Mouse (Mus musculus): ENCODE results near the gene Hc. TPM values are rescaled to one million over a fixed set of nuclear protein-coding genes. Genes with fewer than 3 reads are reported as not detected.

The Hc gene
- polyA plus RNA-seq, 1 experiment from 2014 or later = 0.33 TPM

DNA sequence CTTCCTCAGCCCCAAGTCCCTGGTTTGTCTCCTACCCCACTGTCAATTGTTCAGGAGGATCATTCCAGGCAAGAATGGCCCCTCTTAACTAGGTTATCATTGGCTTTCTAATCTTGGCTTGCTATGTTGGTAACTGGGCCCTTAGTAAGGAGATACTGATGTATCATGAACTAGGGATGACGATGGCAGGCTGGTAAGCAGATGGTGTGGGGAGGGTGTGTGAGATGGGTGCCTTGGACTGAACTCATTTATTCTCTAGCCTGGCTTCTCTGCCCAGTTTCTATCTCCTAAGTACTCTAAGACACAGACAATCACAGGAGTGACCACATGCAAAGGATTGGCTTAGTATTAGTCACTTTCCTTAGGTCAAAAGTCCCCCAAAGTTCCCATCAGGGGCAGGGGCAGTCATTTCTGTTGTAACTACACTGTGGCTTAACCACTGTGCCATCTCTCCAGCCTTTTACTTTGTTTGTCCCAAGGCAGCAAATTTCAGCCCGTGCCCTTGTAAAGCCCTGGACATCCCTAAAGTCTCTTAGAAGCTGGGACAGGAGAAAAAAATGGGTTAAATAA is 107.6 kb downstream of the Hc start:
- H3K4me2 ChIP-seq (ENCODE audit: low read length) = no peak overlapping the region
- ATAC-seq = no peak
- H3K4me3 ChIP-seq (replicated peaks; ENCODE audit: low read length) = no peak overlapping the region
- no peaks in the 10 kb centered on the region for H3K4me1 ChIP-seq (replicated peaks; ENCODE audit: control insufficient read depth, insufficient read depth, low read length)
- no peaks in the 10 kb centered on the region for H3K9me3 ChIP-seq (ENCODE audit: control insufficient read depth, low read length)
- 75% methylated on average over 2 of the region's 2 CpGs for WGBS
- no peak overlapping the region for H3K27ac ChIP-seq (ENCODE audit: low read length)
- H3K9ac ChIP-seq (replicated peaks; ENCODE audit: low read depth, low read length) = no peak overlapping the region
- H3K36me3 ChIP-seq (ENCODE audit: control insufficient read depth, insufficient read depth) = no peaks in the 10 kb centered on the region
- no peaks in the 10 kb centered on the region for H3K27me3 ChIP-seq (replicated peaks; ENCODE audit: control insufficient read depth, insufficient read depth, low read length)

DNA sequence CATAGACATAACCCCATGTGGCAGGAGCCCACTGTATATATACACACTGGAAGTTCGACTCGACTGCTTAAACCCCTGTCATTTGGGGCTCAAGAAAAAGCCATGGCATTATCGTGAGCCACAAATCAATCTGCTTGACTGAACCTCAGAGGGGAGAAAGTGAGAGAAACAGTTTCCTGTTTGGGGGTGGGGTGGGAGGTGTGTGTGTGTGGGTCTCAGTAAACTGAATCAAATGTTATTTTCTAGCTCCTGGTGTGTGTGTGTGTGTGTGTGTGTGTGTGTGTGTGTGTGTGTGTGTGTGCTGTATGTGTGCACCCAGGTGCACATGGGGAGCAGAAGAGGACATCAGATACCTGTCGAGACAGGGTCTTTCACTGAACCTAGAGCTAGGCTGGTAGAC is 108.2 kb downstream of the Hc start:
- H3K4me1 ChIP-seq (replicated peaks; ENCODE audit: control insufficient read depth, insufficient read depth, low read length) = no peaks in the 10 kb centered on the region
- ATAC-seq = no peak
- H3K9me3 ChIP-seq (ENCODE audit: control insufficient read depth, low read length) = no peaks in the 10 kb centered on the region
- H3K36me3 ChIP-seq (ENCODE audit: control insufficient read depth, insufficient read depth) = no peaks in the 10 kb centered on the region
- 59% methylated on average over 4 of the region's 4 CpGs for WGBS
- no peak overlapping the region for H3K27ac ChIP-seq (ENCODE audit: low read length)
- H3K4me2 ChIP-seq (ENCODE audit: low read length) = no peak overlapping the region
- no peak overlapping the region for H3K4me3 ChIP-seq (replicated peaks; ENCODE audit: low read length)
- H3K27me3 ChIP-seq (replicated peaks; ENCODE audit: control insufficient read depth, insufficient read depth, low read length) = no peaks in the 10 kb centered on the region
- H3K9ac ChIP-seq (replicated peaks; ENCODE audit: low read depth, low read length) = no peak overlapping the region

DNA sequence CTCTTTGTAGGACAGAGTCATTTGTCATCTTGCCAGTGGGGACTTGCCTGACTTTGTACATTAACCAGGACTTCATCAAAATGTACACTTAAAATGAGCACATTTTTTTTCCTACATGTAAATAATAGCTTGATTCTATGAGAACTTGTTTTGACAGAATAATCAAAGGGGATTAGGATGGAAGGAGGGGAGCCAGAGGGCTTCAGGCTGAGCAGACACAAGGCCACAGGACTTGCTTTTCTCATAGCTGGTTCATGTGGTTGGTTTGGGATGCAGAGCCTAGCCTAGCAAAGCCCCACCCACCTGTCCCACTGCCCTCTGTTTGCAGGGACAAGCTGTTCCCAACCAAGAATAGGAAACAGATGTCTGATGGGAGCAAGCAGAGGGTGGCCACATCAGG is 109.8 kb downstream of the Hc start:
- Histone ChIP-seq H3K9ac (replicated peaks; ENCODE audit: low read depth, low read length) (no peak overlapping the region), H3K4me3 (replicated peaks; ENCODE audit: low read length) (no peak overlapping the region), H3K9me3 (ENCODE audit: control insufficient read depth, low read length) (no peaks in the 10 kb centered on the region), H3K4me1 (replicated peaks; ENCODE audit: control insufficient read depth, insufficient read depth, low read length) (no peaks in the 10 kb centered on the region), H3K27me3 (replicated peaks; ENCODE audit: control insufficient read depth, insufficient read depth, low read length) (no peaks in the 10 kb centered on the region), H3K36me3 (ENCODE audit: control insufficient read depth, insufficient read depth) (no peaks in the 10 kb centered on the region), H3K27ac (ENCODE audit: low read length) (no peak overlapping the region), H3K4me2 (ENCODE audit: low read length) (no peak overlapping the region)
- no peak for ATAC-seq

DNA sequence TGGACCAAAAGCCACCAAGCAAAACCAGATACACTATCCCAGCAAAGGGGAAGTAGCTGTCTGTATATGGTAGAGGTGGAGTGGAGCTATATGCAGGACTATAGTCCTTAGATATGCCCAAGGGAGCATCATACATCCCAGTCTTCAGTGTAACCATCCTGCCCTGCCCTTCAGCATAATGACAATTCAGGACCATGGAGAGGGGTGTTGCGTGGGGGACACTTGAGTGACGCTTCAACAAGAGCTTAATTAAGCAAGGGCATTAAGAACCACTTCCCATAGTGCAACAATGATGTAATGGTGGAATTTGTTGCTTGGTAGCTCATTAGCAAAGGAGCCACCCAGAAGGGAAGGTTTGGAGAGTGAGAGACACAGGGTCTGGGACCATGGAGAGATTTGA is 112.6 kb downstream of the Hc start:
- Histone ChIP-seq H3K9ac (replicated peaks; ENCODE audit: low read depth, low read length) (no peak overlapping the region), H3K4me2 (ENCODE audit: low read length) (no peak overlapping the region), H3K9me3 (ENCODE audit: control insufficient read depth, low read length) (no peaks in the 10 kb centered on the region), H3K27me3 (replicated peaks; ENCODE audit: control insufficient read depth, insufficient read depth, low read length) (no peaks in the 10 kb centered on the region), H3K4me1 (replicated peaks; ENCODE audit: control insufficient read depth, insufficient read depth, low read length) (no peaks in the 10 kb centered on the region), H3K4me3 (replicated peaks; ENCODE audit: low read length) (no peak overlapping the region), H3K36me3 (ENCODE audit: control insufficient read depth, insufficient read depth) (no peaks in the 10 kb centered on the region), H3K27ac (ENCODE audit: low read length) (no peak overlapping the region)
- ATAC-seq = no peak
- WGBS = 16% methylated on average over 2 of the region's 2 CpGs

DNA sequence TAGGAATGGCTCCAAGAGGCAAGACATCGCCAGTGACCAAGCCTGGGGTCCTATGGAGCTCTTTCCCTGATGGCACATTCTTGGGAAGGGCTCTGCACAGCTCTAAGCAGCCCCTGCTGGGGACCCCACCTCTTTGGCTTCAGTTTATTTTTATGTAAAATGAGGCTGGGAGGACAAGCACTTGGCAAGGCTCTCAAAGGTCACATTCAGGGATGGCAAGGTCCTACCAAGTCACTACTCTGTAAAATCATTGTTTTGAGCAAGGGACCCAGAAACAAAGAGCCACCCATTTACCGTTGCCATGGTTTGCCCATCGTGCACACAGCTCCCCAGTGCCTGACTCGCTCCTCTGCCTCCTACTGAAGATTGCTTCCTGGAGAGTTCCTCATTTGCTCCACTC is 115.2 kb downstream of the Hc start:
- no peak overlapping the region for H3K27ac ChIP-seq (ENCODE audit: low read length)
- H3K9ac ChIP-seq (replicated peaks; ENCODE audit: low read depth, low read length) = no peak overlapping the region
- H3K4me1 ChIP-seq (replicated peaks; ENCODE audit: control insufficient read depth, insufficient read depth, low read length) = no peaks in the 10 kb centered on the region
- no peaks in the 10 kb centered on the region for H3K36me3 ChIP-seq (ENCODE audit: control insufficient read depth, insufficient read depth)
- H3K9me3 ChIP-seq (ENCODE audit: control insufficient read depth, low read length) = no peaks in the 10 kb centered on the region
- no peak overlapping the region for H3K4me3 ChIP-seq (replicated peaks; ENCODE audit: low read length)
- WGBS = 57% methylated on average over 4 of the region's 4 CpGs
- ATAC-seq = no peak
- H3K27me3 ChIP-seq (replicated peaks; ENCODE audit: control insufficient read depth, insufficient read depth, low read length) = no peaks in the 10 kb centered on the region
- no peak overlapping the region for H3K4me2 ChIP-seq (ENCODE audit: low read length)

DNA sequence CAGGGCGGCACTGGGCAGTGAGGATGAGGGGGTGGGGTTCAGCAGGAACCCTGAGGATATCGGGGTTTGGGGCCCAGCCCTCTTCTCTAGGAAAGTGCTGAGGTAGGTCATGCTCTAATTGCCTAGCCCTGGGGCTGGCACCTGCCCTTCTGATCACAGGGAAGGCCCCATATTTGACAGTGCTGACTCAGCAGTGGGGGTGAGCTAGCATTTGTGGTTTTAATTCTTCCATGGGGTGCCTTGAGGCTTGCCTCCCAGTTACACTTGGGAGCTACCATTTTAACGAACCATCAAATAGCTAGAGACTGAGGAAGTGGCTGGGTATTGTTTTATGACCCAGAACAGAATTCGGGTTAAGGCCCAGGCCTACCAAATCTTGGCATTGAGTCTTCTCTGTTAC is 115.7 kb downstream of the Hc start:
- H3K4me2 ChIP-seq (ENCODE audit: low read length) = no peak overlapping the region

DNA sequence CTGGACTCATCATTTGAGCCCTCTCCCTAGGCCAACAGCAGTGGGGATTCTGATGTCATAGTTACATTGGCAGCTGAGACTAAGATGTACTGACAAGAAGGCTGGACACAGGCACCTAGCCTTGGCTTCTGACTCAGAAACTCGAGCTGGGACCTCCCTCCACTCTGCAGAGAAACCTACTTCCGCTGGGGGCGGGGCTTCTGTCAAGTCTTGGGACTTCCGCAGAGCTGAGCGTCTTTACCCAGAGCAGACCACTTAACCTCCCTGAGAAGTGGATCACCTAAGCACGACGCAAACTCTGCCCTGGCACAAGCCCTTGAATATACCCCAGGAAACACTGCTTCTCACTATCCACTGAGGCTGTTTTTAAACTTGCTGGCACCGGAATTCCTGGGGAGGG is 116.5 kb downstream of the Hc start:
- Histone ChIP-seq H3K9me3 (ENCODE audit: control insufficient read depth, low read length) (no peaks in the 10 kb centered on the region), H3K27me3 (replicated peaks; ENCODE audit: control insufficient read depth, insufficient read depth, low read length) (no peaks in the 10 kb centered on the region), H3K4me1 (replicated peaks; ENCODE audit: control insufficient read depth, insufficient read depth, low read length) (no peaks in the 10 kb centered on the region), H3K27ac (ENCODE audit: low read length) (no peak overlapping the region), H3K36me3 (ENCODE audit: control insufficient read depth, insufficient read depth) (no peaks in the 10 kb centered on the region), H3K9ac (replicated peaks; ENCODE audit: low read depth, low read length) (no peak overlapping the region), H3K4me3 (replicated peaks; ENCODE audit: low read length) (no peak overlapping the region), H3K4me2 (ENCODE audit: low read length) (no peak overlapping the region)
- WGBS = 33% methylated on average over 8 of the region's 8 CpGs
- ATAC-seq = no peak

More for the DNA sequence above, 115.7 kb downstream of the Hc start:
- H3K27me3 ChIP-seq (replicated peaks; ENCODE audit: control insufficient read depth, insufficient read depth, low read length) = no peaks in the 10 kb centered on the region
- H3K4me1 ChIP-seq (replicated peaks; ENCODE audit: control insufficient read depth, insufficient read depth, low read length) = no peaks in the 10 kb centered on the region
- H3K9me3 ChIP-seq (ENCODE audit: control insufficient read depth, low read length) = no peaks in the 10 kb centered on the region
- no peak for ATAC-seq
- H3K36me3 ChIP-seq (ENCODE audit: control insufficient read depth, insufficient read depth) = no peaks in the 10 kb centered on the region
- no peak overlapping the region for H3K27ac ChIP-seq (ENCODE audit: low read length)
- no peak overlapping the region for H3K9ac ChIP-seq (replicated peaks; ENCODE audit: low read depth, low read length)
- 80% methylated on average over 4 of the region's 4 CpGs for WGBS
- H3K4me3 ChIP-seq (replicated peaks; ENCODE audit: low read length) = no peak overlapping the region

DNA sequence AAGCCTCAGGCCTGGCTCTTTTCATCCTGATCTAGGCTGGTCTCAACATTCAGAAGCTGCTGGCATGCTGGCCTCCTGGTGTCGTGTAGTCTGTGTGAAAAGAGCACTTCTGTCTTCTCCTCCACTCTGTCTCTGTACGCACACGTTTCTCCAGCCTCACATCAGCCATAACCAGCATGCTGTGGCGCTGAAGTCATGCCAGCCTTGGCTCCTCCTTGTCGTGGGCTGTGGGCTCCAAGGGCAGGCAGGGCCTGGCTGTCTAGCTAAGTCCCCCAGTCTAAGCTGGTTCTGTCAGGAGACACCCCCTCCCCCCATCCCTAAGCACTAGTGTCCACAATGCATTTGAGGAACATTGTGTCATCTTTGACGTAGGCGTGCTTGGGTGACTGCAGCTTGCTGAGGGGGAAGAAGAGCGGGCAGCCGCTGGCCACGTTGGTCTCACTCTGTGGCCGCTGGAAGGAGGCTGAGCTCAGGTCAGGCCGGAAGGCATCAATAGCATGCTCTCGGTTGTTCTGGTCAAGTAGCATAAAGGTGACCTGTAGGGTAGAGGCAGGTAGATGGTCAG is 117.6 kb downstream of the Hc start:
- H3K27me3 ChIP-seq (replicated peaks; ENCODE audit: control insufficient read depth, insufficient read depth, low read length) = no peaks in the 10 kb centered on the region
- WGBS = 84% methylated on average over 13 of the region's 13 CpGs
- no peak overlapping the region for H3K9ac ChIP-seq (replicated peaks; ENCODE audit: low read depth, low read length)
- no peak for ATAC-seq
- H3K9me3 ChIP-seq (ENCODE audit: control insufficient read depth, low read length) = no peaks in the 10 kb centered on the region
- no peak overlapping the region for H3K4me2 ChIP-seq (ENCODE audit: low read length)
- H3K4me3 ChIP-seq (replicated peaks; ENCODE audit: low read length) = no peak overlapping the region
- no peaks in the 10 kb centered on the region for H3K36me3 ChIP-seq (ENCODE audit: control insufficient read depth, insufficient read depth)
- no peak overlapping the region for H3K27ac ChIP-seq (ENCODE audit: low read length)
- no peaks in the 10 kb centered on the region for H3K4me1 ChIP-seq (replicated peaks; ENCODE audit: control insufficient read depth, insufficient read depth, low read length)

DNA sequence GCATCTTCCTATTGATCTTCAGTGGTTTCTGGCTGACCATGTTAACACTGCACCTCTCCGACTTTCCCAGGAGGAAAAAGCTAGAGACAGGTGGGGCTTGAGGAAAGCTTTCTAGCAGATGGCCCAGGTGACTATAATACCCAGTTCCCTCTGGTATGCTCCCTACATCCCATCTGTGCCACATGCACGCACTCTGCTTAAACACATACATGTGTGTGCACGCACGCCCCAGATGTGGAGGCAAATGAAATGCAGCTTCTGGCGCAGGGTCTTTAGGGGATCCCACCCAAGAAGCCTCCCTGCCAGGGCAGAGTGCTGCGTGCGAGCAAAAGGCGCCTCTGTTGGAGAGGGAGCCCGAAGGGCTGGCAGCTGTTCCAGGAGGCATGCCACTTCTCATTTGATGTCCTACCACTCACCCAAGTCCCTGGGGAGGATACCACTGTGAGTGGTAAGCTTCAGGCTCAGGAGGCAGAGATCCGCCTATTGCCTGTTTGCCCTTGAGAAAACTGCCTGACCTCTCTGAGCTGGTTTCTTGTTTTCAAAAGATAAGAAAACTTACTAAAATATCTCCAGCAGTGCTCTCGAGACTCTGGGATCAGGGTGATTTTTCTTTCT is 120.1 kb downstream of the Hc start:
- no peak overlapping the region for H3K4me3 ChIP-seq (replicated peaks; ENCODE audit: low read length)
- no peak overlapping the region for H3K27ac ChIP-seq (ENCODE audit: low read length)
- ATAC-seq = no peak
- 84% methylated on average over 11 of the region's 11 CpGs for WGBS
- H3K4me1 ChIP-seq (replicated peaks; ENCODE audit: control insufficient read depth, insufficient read depth, low read length) = no peaks in the 10 kb centered on the region
- no peak overlapping the region for H3K4me2 ChIP-seq (ENCODE audit: low read length)
- H3K9ac ChIP-seq (replicated peaks; ENCODE audit: low read depth, low read length) = no peak overlapping the region
- H3K27me3 ChIP-seq (replicated peaks; ENCODE audit: control insufficient read depth, insufficient read depth, low read length) = no peaks in the 10 kb centered on the region
- no peaks in the 10 kb centered on the region for H3K36me3 ChIP-seq (ENCODE audit: control insufficient read depth, insufficient read depth)
- no peaks in the 10 kb centered on the region for H3K9me3 ChIP-seq (ENCODE audit: control insufficient read depth, low read length)

DNA sequence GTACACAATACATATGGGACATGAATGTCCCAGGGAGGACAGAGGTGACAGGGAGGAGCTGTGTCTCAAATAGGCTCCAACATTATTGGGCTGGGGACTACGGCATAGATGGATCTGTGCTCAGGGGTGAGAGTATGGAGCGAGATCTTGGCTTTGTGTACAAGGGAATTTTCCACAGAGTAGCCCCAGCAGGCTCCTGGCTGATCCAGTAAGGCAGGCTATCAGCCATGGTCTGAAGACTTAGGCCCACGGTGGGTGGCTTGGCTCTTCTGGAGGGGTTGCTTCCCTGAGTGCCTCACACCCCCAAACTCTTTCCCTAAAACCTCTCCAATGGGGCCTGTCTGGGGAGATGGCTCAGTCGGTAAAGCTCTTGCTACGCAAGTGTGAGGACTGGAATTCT is 121.0 kb downstream of the Hc start:
- Histone ChIP-seq H3K9me3 (ENCODE audit: control insufficient read depth, low read length) (no peaks in the 10 kb centered on the region), H3K4me3 (replicated peaks; ENCODE audit: low read length) (no peak overlapping the region), H3K9ac (replicated peaks; ENCODE audit: low read depth, low read length) (no peak overlapping the region), H3K4me1 (replicated peaks; ENCODE audit: control insufficient read depth, insufficient read depth, low read length) (no peaks in the 10 kb centered on the region), H3K4me2 (ENCODE audit: low read length) (no peak overlapping the region), H3K36me3 (ENCODE audit: control insufficient read depth, insufficient read depth) (no peaks in the 10 kb centered on the region), H3K27me3 (replicated peaks; ENCODE audit: control insufficient read depth, insufficient read depth, low read length) (no peaks in the 10 kb centered on the region), H3K27ac (ENCODE audit: low read length) (no peak overlapping the region)
- 71% methylated on average over 5 of the region's 5 CpGs for WGBS
- ATAC-seq = no peak
